Mouse (Mus musculus) telencephalon, adult 2 months (tissue): Measurements from ENCODE around the gene Cnot6.
A peak's percentile ranks its signal among the peaks of the same experiment; 100 is the strongest.

Source experiments
- DNase-seq: peaks from one replicate; pipeline ENCODE4 v3.0.0-alpha.2; 2011; ENCODE audit warnings: low read depth, low spot score

Cnot6 gene

GRCm38 (mm10) chr11:49654651-49655050, 57.9 kb downstream of the Cnot6 start:
- no peak for DNase-seq

GRCm38 (mm10) chr11:49653079-49653408, 59.5 kb downstream of the Cnot6 start:
- DNase-seq, result no peak

- DNase-seq, result peak; percentile 39
Observed at GRCm38 (mm10) chr11:49652401-49653078, 60.0 kb downstream of the Cnot6 start.

GRCm38 (mm10) chr11:49651762-49652322, 60.7 kb downstream of the Cnot6 start:
- no peak for DNase-seq

- peak; percentile 74 for DNase-seq
Observed at GRCm38 (mm10) chr11:49650994-49651761, 61.3 kb downstream of the Cnot6 start.

- no peak for DNase-seq
Observed at GRCm38 (mm10) chr11:49650113-49650993, 62.2 kb downstream of the Cnot6 start.

GRCm38 (mm10) chr11:49645677-49646076, 66.8 kb downstream of the Cnot6 start:
- no peak for DNase-seq

- DNase-seq, result no peak
Observed at GRCm38 (mm10) chr11:49636449-49636848, 76.1 kb downstream of the Cnot6 start.

- no peak for DNase-seq
Observed at GRCm38 (mm10) chr11:49635671-49636070, 76.9 kb downstream of the Cnot6 start.

- no peak for DNase-seq
Observed at GRCm38 (mm10) chr11:49634101-49634500, 78.4 kb downstream of the Cnot6 start.

GRCm38 (mm10) chr11:49632256-49632655, 80.3 kb downstream of the Cnot6 start:
- no peak for DNase-seq

- no peak for DNase-seq
Observed at GRCm38 (mm10) chr11:49631154-49631553, 81.4 kb downstream of the Cnot6 start.

- no peak for DNase-seq
Observed at GRCm38 (mm10) chr11:49626748-49627147, 85.8 kb downstream of the Cnot6 start.

GRCm38 (mm10) chr11:49625863-49626262, 86.7 kb downstream of the Cnot6 start:
- no peak for DNase-seq

- no peak for DNase-seq
Observed at GRCm38 (mm10) chr11:49624156-49624555, 88.4 kb downstream of the Cnot6 start.

- no peak for DNase-seq
Observed at GRCm38 (mm10) chr11:49621953-49622352, 90.6 kb downstream of the Cnot6 start.
